ENCODE assay signal across 10 mouse cellular contexts in the genomic region with DNA sequence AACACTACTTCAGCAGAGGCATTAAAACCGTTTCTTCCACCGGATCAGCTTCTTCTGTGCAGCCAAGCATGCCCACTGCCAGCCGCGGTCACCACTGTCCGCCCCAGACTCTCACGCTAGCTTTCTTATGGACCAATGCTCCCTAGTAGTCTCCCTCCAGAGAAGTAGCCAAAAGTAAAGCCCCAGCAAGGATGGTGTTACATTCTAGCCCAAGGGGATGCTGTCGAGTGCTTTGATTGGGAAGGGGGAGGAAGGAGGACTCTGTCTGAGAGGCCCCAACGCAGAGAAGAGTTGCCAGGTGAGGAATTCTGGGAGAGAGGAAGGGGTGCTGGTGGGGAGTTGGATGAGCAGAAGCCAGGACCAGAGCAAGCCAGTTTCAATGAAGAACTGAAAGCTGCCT. TPM values are rescaled to one million over a fixed set of nuclear protein-coding genes. Genes with fewer than 3 reads are reported as not detected.
DNase-seq lines count a peak whose midpoint lies in the region; ATAC-seq and TF ChIP-seq lines count a peak whose summit lies in the region.
"Had no signal": no experiment of that assay in that cellular context is flagged by ENCODE, and none has a peak within 500 bp of the region (broad histone marks: within the 10 kb centered on the region; RNA-seq: fewer than 3 reads in every experiment).

No protein-coding gene starts in this region.

- H3K4me2 ChIP-seq in heart, embryonic 11.5 days, result peak overlapping the region; percentile 48
- H3K4me2 ChIP-seq in forebrain, postnatal 0 days (ENCODE audit: low read depth), result peak overlapping the region; percentile 32; the same call in 1 of the 2 replicates
- H3K4me2 ChIP-seq in limb, embryonic 14.5 days (replicated peaks; ENCODE audit: low read depth, low read length, severe bottlenecking), result peak overlapping the region; percentile 45
- H3K4me2 ChIP-seq: liver, embryonic 15.5 days had no signal

- no peak for DNase-seq in heart, postnatal 25 days (ENCODE audit: low spot score)
- DNase-seq in ES-E14 (ENCODE audit: low read depth, low spot score), result no peak
- no peak for DNase-seq in forebrain, postnatal 0 days
- DNase-seq in limb, embryonic 14.5 days (ENCODE audit: low spot score), result no peak
- no peak for DNase-seq in cerebellum, adult 8-10 months
- no peak for DNase-seq in right cerebral cortex, adult 18-20 months
- DNase-seq in left cerebral cortex, adult 18-20 months (ENCODE audit: low spot score in 2 of 2), result no peak

- peaks cover 6% of the 10 kb centered on the region; the same call in 1 of the 2 replicates for H3K4me1 ChIP-seq in heart, embryonic 11.5 days (ENCODE audit: control insufficient read depth, insufficient read depth, low read length)
- H3K4me1 ChIP-seq in ES-E14 (ENCODE audit: control insufficient read depth in 2 of 2, insufficient read depth in 2 of 2, low read length in 2 of 2, poor library complexity in 1 of 2), result peaks cover 8 to 10% of the 10 kb centered on the region in 2 experiments
- no peaks in the 10 kb centered on the region for H3K4me1 ChIP-seq in forebrain, postnatal 0 days (ENCODE audit: insufficient read depth)
- peaks cover 10% of the 10 kb centered on the region for H3K4me1 ChIP-seq in limb, embryonic 14.5 days (ENCODE audit: control insufficient read depth, insufficient read depth, low read length)
- H3K4me1 ChIP-seq: liver, embryonic 15.5 days had no signal

- H3K4me3 ChIP-seq in heart, embryonic 11.5 days (ENCODE audit: low read depth, low read length), result no peak overlapping the region
- peak overlapping the region; percentile 32 to 50 for H3K4me3 ChIP-seq in ES-E14 (ENCODE audit: insufficient read depth in 1 of 2, low read depth in 1 of 2, low read length in 2 of 2, poor library complexity in 1 of 2, severe bottlenecking in 1 of 2)
- H3K4me3 ChIP-seq in forebrain, postnatal 0 days (ENCODE audit: low read depth, low read length), result no peak overlapping the region
- H3K4me3 ChIP-seq in limb, embryonic 14.5 days (replicated peaks; ENCODE audit: low read length), result peak overlapping the region; percentile 22
- H3K4me3 ChIP-seq: liver, embryonic 15.5 days had no signal

- no peaks in the 10 kb centered on the region for H3K9me3 ChIP-seq in heart, embryonic 11.5 days (replicated peaks; ENCODE audit: control insufficient read depth, low read length)
- no peaks in the 10 kb centered on the region for H3K9me3 ChIP-seq in ES-E14 (ENCODE audit: control insufficient read depth, insufficient read depth, low read depth, low read length)
- no peaks in the 10 kb centered on the region for H3K9me3 ChIP-seq in forebrain, postnatal 0 days (ENCODE audit: low read length)
- no peaks in the 10 kb centered on the region for H3K9me3 ChIP-seq in limb, embryonic 14.5 days (ENCODE audit: control insufficient read depth, low read length)
- H3K9me3 ChIP-seq: liver, embryonic 15.5 days had no signal

- 2% methylated on average over 8 of the region's 8 CpGs for WGBS in heart, embryonic 11.5 days (ENCODE audit: insufficient replicate concordance)
- WGBS in forebrain, postnatal 0 days, result 3% methylated on average over 7 of the region's 8 CpGs
- 4% methylated on average over 7 of the region's 8 CpGs for WGBS in limb, embryonic 14.5 days

- no peak for TF ChIP-seq CTCF in forebrain, postnatal 0 days (IDR thresholded peaks at IDR 0.05; ENCODE audit: low read depth)

- no peak overlapping the region for H3K9ac ChIP-seq in heart, embryonic 11.5 days (ENCODE audit: low read depth, low read length)
- H3K9ac ChIP-seq in ES-E14 (ENCODE audit: insufficient read depth, low read depth, low read length, poor library complexity, severe bottlenecking), result peak overlapping the region; percentile 50; the same call in 1 of the 2 replicates
- H3K9ac ChIP-seq in forebrain, postnatal 0 days, result no peak overlapping the region
- H3K9ac ChIP-seq in limb, embryonic 14.5 days (ENCODE audit: low read depth, low read length, severe bottlenecking), result peak overlapping the region; percentile 18; the same call in 1 of the 2 replicates
- H3K9ac ChIP-seq: liver, embryonic 15.5 days had no signal

- H3K27ac ChIP-seq in heart, embryonic 11.5 days (ENCODE audit: low read depth, low read length), result no peak overlapping the region
- peak overlapping the region; percentile 40; the same call in 1 of the 2 replicates for H3K27ac ChIP-seq in ES-E14 (ENCODE audit: insufficient read depth, low read depth, low read length, poor library complexity, severe bottlenecking)
- no peak overlapping the region for H3K27ac ChIP-seq in forebrain, postnatal 0 days (ENCODE audit: low read depth, low read length)
- H3K27ac ChIP-seq in limb, embryonic 14.5 days (replicated peaks; ENCODE audit: low read depth, low read length), result no peak overlapping the region
- H3K27ac ChIP-seq: liver, embryonic 15.5 days had no signal

- peaks cover 34% of the 10 kb centered on the region for H3K27me3 ChIP-seq in heart, embryonic 11.5 days (ENCODE audit: control insufficient read depth, insufficient read depth, low read length)
- 0 out of 2 replicates have a peak, but pooled peaks cover 5% of the 10 kb centered on the region for H3K27me3 ChIP-seq in forebrain, postnatal 0 days (ENCODE audit: insufficient read depth, low read length)
- H3K27me3 ChIP-seq in limb, embryonic 14.5 days (ENCODE audit: control insufficient read depth, insufficient read depth, low read length), result no peaks in the 10 kb centered on the region; the same call in 1 of the 2 replicates

- H3K36me3 ChIP-seq in heart, embryonic 11.5 days (ENCODE audit: control insufficient read depth, insufficient read depth, low read length), result no peaks in the 10 kb centered on the region
- no peaks in the 10 kb centered on the region for H3K36me3 ChIP-seq in ES-E14 (ENCODE audit: control insufficient read depth, insufficient read depth, low read length, poor library complexity, severe bottlenecking)
- H3K36me3 ChIP-seq in forebrain, postnatal 0 days (ENCODE audit: insufficient read depth), result no peaks in the 10 kb centered on the region
- H3K36me3 ChIP-seq in limb, embryonic 14.5 days (ENCODE audit: control insufficient read depth, insufficient read depth, low read length), result no peaks in the 10 kb centered on the region
- H3K36me3 ChIP-seq: liver, embryonic 15.5 days had no signal

- intact Hi-C loops in heart, postnatal 25 days (cut with DNase I), result no loop called here

- no peak for ATAC-seq in heart, embryonic 11.5 days (replicated peaks; ENCODE audit: insufficient number of reproducible peaks, low FRiP score, low TSS enrichment)
- no peak; the same call in 1 of the 2 replicates for ATAC-seq in forebrain, postnatal 0 days
- ATAC-seq in limb, embryonic 14.5 days (ENCODE audit: low FRiP score, low read depth), result no peak

- in situ Hi-C loops in ES-E14 (cut with MboI; ENCODE audit: low sequenced_read_pairs in 2 of 2, unreplicated experiment in 2 of 2), result no loop called here

- no peak for TF ChIP-seq POLR2A in limb, embryonic 14.5 days (IDR thresholded peaks at IDR 0.05; ENCODE audit: borderline replicate concordance, extremely low read depth, insufficient read depth, insufficient read length)

TF ChIP-seq in ES-E14, 5 proteins besides CTCF, POLR2A, EP300 and RAD21:
- no peak for TF ChIP-seq MAFK (IDR thresholded peaks at IDR 0.05; ENCODE audit: insufficient read depth, low read depth, low read length)

RNA-seq across cellular contexts. Expression of gene Foxi3, which starts 11.1 kb away (rescaled TPM):
- polyA plus RNA-seq in heart, embryonic 11.5 days (2014; fragmentation: Nextera tagmentation; extraction: Ambion mirVana), result not detected in 2 replicates
- not detected for total RNA-seq in heart, postnatal 25 days (2021)
- 3.5 and 4.2 TPM in 2 replicates for total RNA-seq in ES-E14 (2012; rRNA removed)
- not detected in 2 replicates for total RNA-seq in forebrain, postnatal 0 days (2014; rRNA removed)
- not detected in 2 replicates for polyA plus RNA-seq in forebrain, postnatal 0 days (2015; fragmentation: Nextera tagmentation; extraction: Ambion mirVana)
- polyA plus RNA-seq in limb, embryonic 14.5 days (2012; rRNA removed), result 1.6 and 1.8 TPM in 2 replicates
- 0.39 and 0.77 TPM in 2 replicates for polyA plus RNA-seq in limb, embryonic 14.5 days (2014; fragmentation: Nextera tagmentation; extraction: Ambion mirVana)
- total RNA-seq in left cerebral cortex, adult 18-20 months (2021), result not detected
- polyA plus RNA-seq: heart, postnatal 0 days; liver, embryonic 15.5 days had no signal

RNA-seq across cellular contexts. Expression of gene Tex37, which starts 48.7 kb away (rescaled TPM):
- not detected in 2 replicates for polyA plus RNA-seq in heart, embryonic 11.5 days (2014; fragmentation: Nextera tagmentation; extraction: Ambion mirVana)
- total RNA-seq in heart, postnatal 25 days (2021), result not detected
- total RNA-seq in ES-E14 (2012; rRNA removed), result not detected in 2 replicates
- not detected in 2 replicates for total RNA-seq in forebrain, postnatal 0 days (2014; rRNA removed)
- polyA plus RNA-seq in forebrain, postnatal 0 days (2015; fragmentation: Nextera tagmentation; extraction: Ambion mirVana), result not detected in 2 replicates
- not detected in 2 replicates for polyA plus RNA-seq in limb, embryonic 14.5 days (2012; rRNA removed)
- not detected in 2 replicates for polyA plus RNA-seq in limb, embryonic 14.5 days (2014; fragmentation: Nextera tagmentation; extraction: Ambion mirVana)
- total RNA-seq in left cerebral cortex, adult 18-20 months (2021), result not detected
- polyA plus RNA-seq: heart, postnatal 0 days; liver, embryonic 15.5 days had no signal

Comparison
In these comparisons a context has a peak if more than half of its experiments do, and no peak if none do; other contexts are left out.
1. H3K4me3 ChIP-seq: peak in ES-E14 (2 of 2) and limb, embryonic 14.5 days (single experiment); none in heart, embryonic 11.5 days (single experiment) and forebrain, postnatal 0 days (single experiment).
2. H3K9ac ChIP-seq: peak in ES-E14 (single experiment) and limb, embryonic 14.5 days (single experiment); none in heart, embryonic 11.5 days (single experiment) and forebrain, postnatal 0 days (single experiment).
3. Peak in every context shown above with its lines, with median percentiles within 50 percentile points of each other: H3K4me2 ChIP-seq.